Mouse (Mus musculus) heart, postnatal 0 days (tissue): ENCODE measurements around the gene Lyrm1. TPM values are rescaled to one million over a fixed set of nuclear protein-coding genes. Genes with fewer than 3 reads are reported as not detected.
A peak's percentile ranks its signal among the peaks of the same experiment; 100 is the strongest.

ENCODE experiments used
- ATAC-seq: fragments of 200-750 bp; cut with Nextera tagmentation; 2 replicates; pipeline ENCODE4 v1.8.0; 2017; ENCODE audit warnings: low read depth, moderate number of reproducible peaks, moderate library complexity; ENCODE audit not compliant: insufficient read depth
- DNase-seq: peaks from one replicate; pipeline ENCODE4 v3.0.0-alpha.2; 2016; ENCODE audit warnings: low spot score
- H3K27ac ChIP-seq: fragments of 300-500 bp; sonication (generic); 2 replicates; pipeline ENCODE4 v1.5.1; 2014; ENCODE audit warnings: low read depth, mild to moderate bottlenecking
- H3K27me3 ChIP-seq: fragments of 300-500 bp; sonication (generic); 2 replicates; pipeline ENCODE4 v1.6.1; 2014; ENCODE audit warnings: low read length, mixed read lengths; ENCODE audit not compliant: control insufficient read depth, insufficient read depth
- H3K36me3 ChIP-seq: fragments of 300-500 bp; sonication (generic); replicated peaks from 2 replicates; pipeline ENCODE4 v1.6.1; 2014; ENCODE audit warnings: low read length, mixed read lengths; ENCODE audit not compliant: control insufficient read depth, insufficient read depth
- H3K4me1 ChIP-seq: fragments of 300-500 bp; sonication (generic); 2 replicates; pipeline ENCODE4 v1.6.1; 2014; ENCODE audit warnings: antibody characterized with exemption; ENCODE audit not compliant: control insufficient read depth, insufficient read depth
- H3K4me2 ChIP-seq: fragments of 300-500 bp; sonication (generic); 2 replicates; pipeline ENCODE4 v1.6.1; 2014; ENCODE audit warnings: low read depth, mild to moderate bottlenecking, low read length, moderate library complexity
- H3K4me3 ChIP-seq: fragments of 300-500 bp; sonication (generic); 2 replicates; pipeline ENCODE4 v1.5.1; 2014; ENCODE audit warnings: low read depth, low read length
- H3K9ac ChIP-seq: fragments of 300-500 bp; sonication (generic); replicated peaks from 2 replicates; pipeline ENCODE4 v1.6.1; 2014; ENCODE audit warnings: low read depth, low read length, mixed read lengths
- H3K9me3 ChIP-seq: fragments of 300-500 bp; sonication (generic); replicated peaks from 2 replicates; pipeline ENCODE4 v1.6.1; 2016; ENCODE audit warnings: low read length; ENCODE audit not compliant: control insufficient read depth
- CTCF ChIP-seq: IDR thresholded peaks from 2 replicates; pipeline ENCODE4 v1.5.1; 2016; ENCODE audit warnings: antibody characterized with exemption, control low read depth, low read depth
- EP300 ChIP-seq: IDR thresholded peaks from 2 replicates; pipeline ENCODE4 v1.6.1; 2016; ENCODE audit warnings: antibody characterized with exemption, low read depth
- WGBS: fragments of 180-500 bp; shearing (Covaris S2); extraction: QIAGEN DNeasy Blood & Tissue Kit; methylation state at CpG from one replicate; pipeline ENCODE4 v1.1.7; 2014; 5-methylcytosine and 5-hydroxymethylcytosine counted together
- polyA plus RNA-seq: library from polyadenylated mRNA; unstranded; fragments of >200 nt; fragmentation: Nextera tagmentation; extraction: Ambion mirVana; gene quantifications from 2 replicates; pipeline ENCODE4 v1.2.1, GENCODE M21; 2015
- total RNA-seq: library from RNA; depleted of rRNA; stranded (reverse); fragments of >200 nt; gene quantifications from 2 replicates; pipeline ENCODE4 v1.2.3, GENCODE M21; 2014; ENCODE audit warnings: low replicate concordance

Gene Lyrm1
- total and polyA plus RNA-seq, 2 experiments from 2014 or later: 8.4 to 11.9 TPM

- no peak overlapping the region for H3K9ac ChIP-seq
- 36% methylated on average over 3 of the region's 3 CpGs for WGBS
- TF ChIP-seq EP300 (no peak), CTCF (no peak)
Observed at GRCm38 (mm10) chr7:119899386-119900057, 3.9 kb downstream of the Lyrm1 start.

GRCm38 (mm10) chr7:119906523-119907215 lies 11.0 kb downstream of the Lyrm1 start:
- ATAC-seq: no peak
- TF ChIP-seq EP300: no peak
- TF ChIP-seq CTCF: no peak

More at GRCm38 (mm10) chr7:119899386-119900057, 3.9 kb downstream of the Lyrm1 start:
- H3K4me1 ChIP-seq: peaks cover 6% of the 10 kb centered on the region; the same call in 1 of the 2 replicates
- H3K36me3 ChIP-seq: no peaks in the 10 kb centered on the region
- no peaks in the 10 kb centered on the region for H3K9me3 ChIP-seq
- no peak for ATAC-seq
- peak; percentile 19 for DNase-seq
- H3K4me3 ChIP-seq: no peak overlapping the region
- H3K27me3 ChIP-seq: no peaks in the 10 kb centered on the region
- H3K4me2 ChIP-seq: no peak overlapping the region
- no peak overlapping the region for H3K27ac ChIP-seq

GRCm38 (mm10) chr7:119911727-119912126 lies 16.1 kb downstream of the Lyrm1 start:
- Histone ChIP-seq H3K27ac (0 out of 2 replicates have a peak overlapping the region, but pooled peaks have one; percentile 20), H3K9me3 (no peaks in the 10 kb centered on the region), H3K4me2 (no peak overlapping the region), H3K36me3 (no peaks in the 10 kb centered on the region), H3K4me1 (no peaks in the 10 kb centered on the region), H3K9ac (no peak overlapping the region), H3K4me3 (no peak overlapping the region), H3K27me3 (no peaks in the 10 kb centered on the region)
- 44% methylated on average over 3 of the region's 3 CpGs for WGBS
- peak; percentile 68 for ATAC-seq
- TF ChIP-seq CTCF: no peak
- no peak for TF ChIP-seq EP300
- DNase-seq: no peak

More at GRCm38 (mm10) chr7:119906523-119907215, 11.0 kb downstream of the Lyrm1 start:
- H3K4me2 ChIP-seq: no peak overlapping the region
- no peaks in the 10 kb centered on the region for H3K27me3 ChIP-seq
- H3K4me3 ChIP-seq: no peak overlapping the region
- WGBS: 82% methylated on average over 3 of the region's 3 CpGs
- no peak for DNase-seq
- no peaks in the 10 kb centered on the region for H3K36me3 ChIP-seq
- H3K9ac ChIP-seq: no peak overlapping the region
- no peaks in the 10 kb centered on the region for H3K4me1 ChIP-seq
- no peaks in the 10 kb centered on the region for H3K9me3 ChIP-seq
- H3K27ac ChIP-seq: no peak overlapping the region

GRCm38 (mm10) chr7:119920457-119920856 lies 24.8 kb downstream of the Lyrm1 start:
- Histone ChIP-seq H3K4me2 (no peak overlapping the region), H3K27me3 (no peaks in the 10 kb centered on the region), H3K36me3 (no peaks in the 10 kb centered on the region), H3K4me1 (peaks cover 5% of the 10 kb centered on the region; the same call in 1 of the 2 replicates), H3K9me3 (no peaks in the 10 kb centered on the region), H3K4me3 (no peak overlapping the region), H3K9ac (no peak overlapping the region), H3K27ac (no peak overlapping the region)
- peak; percentile 75 for DNase-seq
- 8% methylated on average over 2 of the region's 2 CpGs for WGBS
- peak; percentile 82 for ATAC-seq
- TF ChIP-seq EP300 (no peak), CTCF (no peak)

- H3K4me1 ChIP-seq: peaks cover 5% of the 10 kb centered on the region; the same call in 1 of the 2 replicates
- H3K9me3 ChIP-seq: no peaks in the 10 kb centered on the region
- no peaks in the 10 kb centered on the region for H3K27me3 ChIP-seq
- DNase-seq (no peak), ATAC-seq (no peak)
- H3K9ac ChIP-seq: no peak overlapping the region
- H3K4me3 ChIP-seq: no peak overlapping the region
- no peaks in the 10 kb centered on the region for H3K36me3 ChIP-seq
- no peak overlapping the region for H3K27ac ChIP-seq
- TF ChIP-seq CTCF (no peak), EP300 (no peak)
- H3K4me2 ChIP-seq: no peak overlapping the region
- WGBS: 74% methylated on average over 4 of the region's 4 CpGs
Observed at GRCm38 (mm10) chr7:119921054-119921453, 25.4 kb downstream of the Lyrm1 start.
